Mouse (Mus musculus) small intestine, adult 2 months (tissue): ENCODE results near the gene Il17ra. TPM values are rescaled to one million over a fixed set of nuclear protein-coding genes. Genes with fewer than 3 reads are reported as not detected.

Experiments
- H3K27ac ChIP-seq: fragments of 200-500 bp; 2 replicates; pipeline ENCODE4 v1.5.1; 2012; ENCODE audit warnings: low read depth, low read length, control low read depth, inconsistent platforms; ENCODE audit not compliant: insufficient read depth
- H3K27me3 ChIP-seq: fragments of 200-500 bp; 2 replicates; pipeline ENCODE4 v1.6.1; 2012; ENCODE audit warnings: mild to moderate bottlenecking, moderate library complexity, low read length, inconsistent platforms; ENCODE audit not compliant: control insufficient read depth, insufficient read depth
- H3K36me3 ChIP-seq: fragments of 200-500 bp; 2 replicates; pipeline ENCODE4 v1.6.1; 2012; ENCODE audit warnings: mild to moderate bottlenecking, low read length, control low read depth, inconsistent platforms; ENCODE audit not compliant: control insufficient read depth, insufficient read depth
- H3K4me1 ChIP-seq: fragments of 200-500 bp; 2 replicates; pipeline ENCODE4 v1.6.1; 2012; ENCODE audit warnings: low read length, inconsistent platforms, mixed read lengths; ENCODE audit not compliant: control insufficient read depth, insufficient read depth, insufficient read length
- H3K4me3 ChIP-seq: fragments of 200-500 bp; 2 replicates; pipeline ENCODE4 v1.5.1; 2012; ENCODE audit warnings: low read depth, mild to moderate bottlenecking, control low read depth, inconsistent platforms, low read length, moderate library complexity
- CTCF ChIP-seq: fragments of 200-500 bp; IDR thresholded peaks from 2 replicates; pipeline ENCODE4 v1.5.1; 2012; ENCODE audit warnings: low read depth, mild to moderate bottlenecking, control low read depth, inconsistent platforms, low read length, moderate library complexity, mixed read lengths; ENCODE audit not compliant: insufficient replicate concordance, insufficient read length; ENCODE audit errors: extremely low read depth
- POLR2A ChIP-seq: fragments of 200-500 bp; IDR thresholded peaks from 2 replicates; pipeline ENCODE4 v1.6.1; 2012; ENCODE audit warnings: low read depth, mild to moderate bottlenecking, control low read depth, inconsistent platforms, low read length, moderate library complexity
- WGBS: fragments of 180-500 bp; shearing (Covaris S2); methylation state at CpG from one replicate; pipeline ENCODE4 v1.1.7; 2018; 5-methylcytosine and 5-hydroxymethylcytosine counted together
- polyA plus RNA-seq: library from polyadenylated mRNA; depleted of rRNA; stranded (reverse); fragments of >200 nt; gene quantifications from 2 replicates; pipeline ENCODE4 v1.2.3, GENCODE M21; 2012; rRNA removed

Gene Il17ra
- polyA plus RNA-seq: 8.4 and 18.7 TPM in 2 replicates

DNA sequence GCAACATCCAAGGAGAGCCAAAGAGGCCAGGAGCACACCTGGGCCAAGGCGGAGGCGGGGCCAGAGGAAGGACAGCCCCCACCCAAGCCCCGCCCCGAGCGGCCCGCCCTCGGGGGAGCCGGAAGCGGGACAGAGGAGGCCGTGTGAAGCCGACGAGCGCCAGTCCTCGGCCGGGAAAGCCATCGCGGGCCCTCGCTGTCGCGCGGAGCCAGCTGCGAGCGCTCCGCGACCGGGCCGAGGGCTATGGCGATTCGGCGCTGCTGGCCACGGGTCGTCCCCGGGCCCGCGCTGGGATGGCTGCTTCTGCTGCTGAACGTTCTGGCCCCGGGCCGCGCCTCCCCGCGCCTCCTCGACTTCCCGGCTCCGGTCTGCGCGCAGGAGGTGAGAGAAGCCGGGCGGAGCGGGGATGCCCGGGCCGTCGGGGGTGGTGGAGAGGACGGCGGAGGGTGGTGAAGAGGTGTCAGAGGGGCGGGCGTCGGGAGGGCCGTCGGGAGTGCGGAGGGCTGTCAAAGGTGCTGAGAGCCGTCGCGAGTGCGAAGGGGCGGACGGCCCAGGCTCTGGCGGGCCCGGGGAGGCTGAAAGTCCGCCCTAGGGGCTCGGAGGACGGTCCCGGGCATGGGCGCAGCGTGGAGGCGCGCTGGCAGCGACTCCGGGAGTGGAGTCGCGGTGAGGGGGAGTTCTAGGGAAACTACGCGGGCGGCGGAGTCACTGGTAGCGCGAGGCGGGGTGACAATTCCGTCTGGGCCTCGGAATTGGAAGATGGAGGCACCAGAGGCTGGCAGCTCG, at the start of gene Il17ra:
TSS of gene Il17ra (plus strand) at position 162 of the 786 bp plus-strand sequence.
- Histone ChIP-seq H3K4me1 (peaks cover 5% of the 10 kb centered on the region), H3K27me3 (no peaks in the 10 kb centered on the region), H3K27ac (peak within 1 kb of the TSS; percentile 68), H3K36me3 (no peaks in the 10 kb centered on the region), H3K4me3 (peak within 1 kb of the TSS; percentile 96)
- WGBS: 1% methylated on average over 89 of the region's 90 CpGs
- peak; percentile 94 for TF ChIP-seq POLR2A
- no peak for TF ChIP-seq CTCF

DNA sequence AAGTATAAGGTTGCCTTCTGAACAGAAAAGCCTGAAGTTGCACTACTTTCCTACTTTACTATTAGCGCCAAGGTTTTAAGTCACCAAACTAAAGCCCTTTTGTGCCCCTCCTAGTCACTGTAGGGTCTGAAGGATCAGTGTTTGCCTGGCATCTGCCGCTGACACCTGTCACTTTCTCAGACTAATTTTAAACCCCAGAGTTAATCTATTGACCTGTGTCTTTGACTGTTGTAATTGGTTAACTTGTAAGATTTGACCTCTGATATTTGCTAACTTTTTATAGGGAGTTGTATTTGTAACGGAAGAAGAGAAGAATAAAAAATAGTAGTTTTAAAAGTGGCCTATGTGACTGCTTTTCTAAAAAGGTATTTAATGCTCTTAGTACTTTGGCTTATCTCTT, 24.9 kb upstream of the Il17ra start:
- whole genome bisulfite sequencing: 82% methylated on average over 3 of the region's 3 CpGs

GRCm38 (mm10) chr6:120442171-120442749, 20.8 kb upstream of the Il17ra start:
- Histone ChIP-seq H3K27ac (no peak overlapping the region), H3K36me3 (peaks cover 27% of the 10 kb centered on the region), H3K4me3 (no peak overlapping the region), H3K4me1 (no peaks in the 10 kb centered on the region; the same call in 1 of the 2 replicates), H3K27me3 (no peaks in the 10 kb centered on the region; the same call in 1 of the 2 replicates)
- WGBS: 80% methylated on average over 4 of the region's 4 CpGs
- TF ChIP-seq POLR2A (no peak), CTCF (no peak)

More for the DNA sequence above, 24.9 kb upstream of the Il17ra start:
- H3K4me1 ChIP-seq: no peaks in the 10 kb centered on the region
- H3K27me3 ChIP-seq: no peaks in the 10 kb centered on the region; the same call in 1 of the 2 replicates
- TF ChIP-seq CTCF: no peak
- TF ChIP-seq POLR2A: no peak
- peaks cover 41% of the 10 kb centered on the region for H3K36me3 ChIP-seq
- no peak overlapping the region for H3K27ac ChIP-seq
- H3K4me3 ChIP-seq: no peak overlapping the region

- peaks cover 21% of the 10 kb centered on the region for H3K36me3 ChIP-seq
- WGBS: 45% methylated on average over 14 of the region's 14 CpGs
- no peak for TF ChIP-seq POLR2A
- TF ChIP-seq CTCF: no peak
- no peaks in the 10 kb centered on the region for H3K27me3 ChIP-seq
- H3K27ac ChIP-seq: peak overlapping the region; percentile 47; the same call in 1 of the 2 replicates
- no peaks in the 10 kb centered on the region; the same call in 1 of the 2 replicates for H3K4me1 ChIP-seq
- H3K4me3 ChIP-seq: no peak overlapping the region
These were observed 19.4 kb upstream of the Il17ra start for GRCm38 (mm10) chr6:120443363-120444355.

DNA sequence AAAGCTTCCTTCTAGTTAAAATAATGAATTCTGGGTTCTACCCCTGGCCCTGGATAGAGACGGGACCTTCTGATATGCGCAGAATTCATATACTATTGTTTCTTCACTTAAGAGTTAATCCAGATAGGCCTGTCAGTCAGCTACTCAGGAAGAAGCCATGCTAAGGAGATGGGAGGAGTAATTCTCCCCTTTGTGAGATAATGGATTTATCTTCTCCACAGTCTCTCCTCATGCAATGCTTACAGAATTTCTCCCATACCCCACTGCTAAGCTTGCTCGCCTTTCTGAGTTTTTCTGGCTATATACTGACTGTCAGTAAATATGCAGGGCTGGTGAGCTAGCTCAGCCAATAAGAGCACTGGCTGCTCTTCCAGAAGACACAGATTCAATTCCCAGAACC, 12.8 kb upstream of the Il17ra start:
- no peaks in the 10 kb centered on the region for H3K27me3 ChIP-seq
- H3K27ac ChIP-seq: 0 out of 2 replicates have a peak overlapping the region, but pooled peaks have one; percentile 42
- TF ChIP-seq CTCF (no peak), POLR2A (no peak)
- H3K4me1 ChIP-seq: peaks cover 11% of the 10 kb centered on the region
- WGBS: 85% methylated on average over 3 of the region's 3 CpGs
- no peak overlapping the region for H3K4me3 ChIP-seq
- no peaks in the 10 kb centered on the region for H3K36me3 ChIP-seq

GRCm38 (mm10) chr6:120452384-120453102, 10.5 kb upstream of the Il17ra start:
- no peaks in the 10 kb centered on the region for H3K36me3 ChIP-seq
- peaks cover 11% of the 10 kb centered on the region for H3K4me1 ChIP-seq
- 83% methylated on average over 11 of the region's 11 CpGs for WGBS
- TF ChIP-seq CTCF: no peak
- no peak for TF ChIP-seq POLR2A
- no peak overlapping the region for H3K27ac ChIP-seq
- no peak overlapping the region for H3K4me3 ChIP-seq
- H3K27me3 ChIP-seq: no peaks in the 10 kb centered on the region
